Mouse (Mus musculus) adrenal gland, postnatal 25 days (tissue): ENCODE measurements around the gene Gm26602. TPM values are rescaled to one million over a fixed set of nuclear protein-coding genes. Genes with fewer than 3 reads are reported as not detected.

Source experiments
- DNase-seq: peaks from one replicate; pipeline ENCODE4 v3.0.0; 2021; ENCODE audit warnings: mixed read lengths
- total RNA-seq: library from RNA; stranded (reverse); gene quantifications from 2 replicates; pipeline ENCODE4 v1.2.3, GENCODE M21; 2021

Gene Gm26602
- total RNA-seq, 1 experiment from 2014 or later, result not detected

GRCm38 (mm10) chr10:79917532-79918100 is 7.0 kb downstream of the Gm26602 start:
- DNase-seq, result no peak

- DNase-seq, result no peak
These were observed 7.8 kb downstream of the Gm26602 start for GRCm38 (mm10) chr10:79918231-79919078.

GRCm38 (mm10) chr10:79919251-79919849 is 8.7 kb downstream of the Gm26602 start:
- DNase-seq, result no peak

- no peak for DNase-seq
These were observed 9.6 kb downstream of the Gm26602 start for GRCm38 (mm10) chr10:79920056-79920890.

- no peak for DNase-seq
These were observed 10.4 kb downstream of the Gm26602 start, which contains the start of gene R3hdm4 for GRCm38 (mm10) chr10:79920958-79921535. Gene R3hdm4, minus strand, starts transcription at chr10:79921208.

GRCm38 (mm10) chr10:79921572-79921971 is 10.9 kb downstream of the Gm26602 start:
- DNase-seq, result no peak

- DNase-seq, result peak; percentile 91
These were observed 14.5 kb downstream of the Gm26602 start for GRCm38 (mm10) chr10:79924998-79925784.

GRCm38 (mm10) chr10:79925785-79926490 is 15.3 kb downstream of the Gm26602 start:
- DNase-seq, result no peak

- DNase-seq, result peak; percentile 86
These were observed 16.1 kb downstream of the Gm26602 start, which contains the start of gene Arid3a for GRCm38 (mm10) chr10:79926491-79927323. Gene Arid3a, plus strand, starts transcription at chr10:79927043.

GRCm38 (mm10) chr10:79927324-79928029 is 16.8 kb downstream of the Gm26602 start:
- peak; percentile 49 for DNase-seq

GRCm38 (mm10) chr10:79928030-79928694 is 17.5 kb downstream of the Gm26602 start:
- peak; percentile 45 for DNase-seq

GRCm38 (mm10) chr10:79928907-79929701 is 18.4 kb downstream of the Gm26602 start:
- DNase-seq, result no peak

- DNase-seq, result no peak
These were observed 19.5 kb downstream of the Gm26602 start for GRCm38 (mm10) chr10:79929967-79930825.

GRCm38 (mm10) chr10:79930826-79931186 is 20.1 kb downstream of the Gm26602 start:
- no peak for DNase-seq

GRCm38 (mm10) chr10:79931797-79932196 is 21.1 kb downstream of the Gm26602 start:
- DNase-seq, result no peak

GRCm38 (mm10) chr10:79932736-79933135 is 22.1 kb downstream of the Gm26602 start:
- DNase-seq, result peak; percentile 35
